Mouse (Mus musculus) ES-Bruce4 (cell line): ENCODE measurements around the gene Sv2c.

Source experiments
- CTCF ChIP-seq: IDR thresholded peaks from one replicate; pipeline ENCODE4 v1.8.1; 2011; ENCODE audit warnings: low read depth, low read length
- POLR2A ChIP-seq: IDR thresholded peaks from one replicate; pipeline ENCODE4 v1.8.1; 2011; ENCODE audit warnings: low read length; ENCODE audit not compliant: insufficient read depth

- TF ChIP-seq POLR2A (no peak), CTCF (no peak)
Measured at GRCm38 (mm10) chr13:96090929-96091328, 41.4 kb downstream of the Sv2c start.
